Mouse (Mus musculus): Measurements from ENCODE around the gene Zfp467. TPM values are rescaled to one million over a fixed set of nuclear protein-coding genes. Genes with fewer than 3 reads are reported as not detected.

Gene Zfp467
- total RNA-seq (2021), result 10 to 100 TPM; 22.3 TPM
- long read RNA-seq, transcript Zfp467-206 (5 exons, 3,619 nt), result major isoform, 6 of 20 reads
- long read RNA-seq, partial matches to known transcripts, result 1 of 20 reads
- long read RNA-seq, other reads (novel, unspliced or antisense), result 6 of 20 reads

- DNase-seq (ENCODE audit: low spot score in 2 of 2), result peak in 1 of 2 experiments; percentile 43
Measured at GRCm38 (mm10) chr6:48445181-48446101, at the start of gene Zfp467. Gene Zfp467, minus strand, starts transcription at chr6:48445825.

- no peak for DNase-seq (ENCODE audit: low spot score in 2 of 2)
Measured at GRCm38 (mm10) chr6:48493136-48493730, 47.6 kb upstream of the Zfp467 start.

GRCm38 (mm10) chr6:48491361-48491760, 45.7 kb upstream of the Zfp467 start:
- no peak for DNase-seq (ENCODE audit: low spot score in 2 of 2)

GRCm38 (mm10) chr6:48489741-48490140, 44.1 kb upstream of the Zfp467 start:
- no peak for DNase-seq (ENCODE audit: low spot score in 2 of 2)

- DNase-seq (ENCODE audit: low spot score in 2 of 2), result no peak
Measured at GRCm38 (mm10) chr6:48487747-48488725, 42.4 kb upstream of the Zfp467 start.

GRCm38 (mm10) chr6:48482501-48482900, 36.9 kb upstream of the Zfp467 start:
- DNase-seq (ENCODE audit: low spot score in 2 of 2), result no peak

GRCm38 (mm10) chr6:48478446-48478845, 32.8 kb upstream of the Zfp467 start:
- peak in 1 of 2 experiments; percentile 24 for DNase-seq (ENCODE audit: low spot score in 2 of 2)

GRCm38 (mm10) chr6:48470739-48471138, 25.1 kb upstream of the Zfp467 start:
- DNase-seq (ENCODE audit: low spot score in 2 of 2), result no peak

GRCm38 (mm10) chr6:48467490-48467889, 21.9 kb upstream of the Zfp467 start:
- DNase-seq (ENCODE audit: low spot score in 2 of 2), result no peak

- DNase-seq (ENCODE audit: low spot score in 2 of 2), result no peak
Measured at GRCm38 (mm10) chr6:48466715-48467114, 21.1 kb upstream of the Zfp467 start.

GRCm38 (mm10) chr6:48464966-48465679, 19.5 kb upstream of the Zfp467 start:
- DNase-seq (ENCODE audit: low spot score in 2 of 2), result peak; percentile 19 to 40

GRCm38 (mm10) chr6:48452771-48453170, 7.1 kb upstream of the Zfp467 start:
- DNase-seq (ENCODE audit: low spot score in 2 of 2), result no peak

GRCm38 (mm10) chr6:48452151-48452550, 6.5 kb upstream of the Zfp467 start:
- DNase-seq (ENCODE audit: low spot score in 2 of 2), result no peak

GRCm38 (mm10) chr6:48448527-48448926, 2.9 kb upstream of the Zfp467 start:
- DNase-seq (ENCODE audit: low spot score in 2 of 2), result no peak

GRCm38 (mm10) chr6:48447929-48448328, 2.3 kb upstream of the Zfp467 start, which contains the start of gene Sspo:
Gene Sspo, plus strand, starts transcription at chr6:48448229.
- no peak for DNase-seq (ENCODE audit: low spot score in 2 of 2)

GRCm38 (mm10) chr6:48446896-48447295, 1.3 kb upstream of the Zfp467 start:
- DNase-seq (ENCODE audit: low spot score in 2 of 2), result no peak

- DNase-seq (ENCODE audit: low spot score in 2 of 2), result no peak
Measured at GRCm38 (mm10) chr6:48446256-48446655, 631 bp upstream of the Zfp467 start.

GRCm38 (mm10) chr6:48444310-48445180, 1.1 kb downstream of the Zfp467 start:
- DNase-seq (ENCODE audit: low spot score in 2 of 2), result no peak
